Mouse (Mus musculus) fat pad, adult 2 months (tissue): ENCODE measurements around the gene 2410015M20Rik.
"Not testable (repeated sequence)": the region's sequence is repeated elsewhere in the genome, so short reads cannot be mapped to it uniquely, and the experiment has no call there.

Experiments
- DNase-seq: peaks from one replicate; pipeline ENCODE4 v3.0.0-alpha.2; 2011; ENCODE audit warnings: low read depth, low spot score; ENCODE audit errors: extremely low read depth

Gene 2410015M20Rik

GRCm38 (mm10) chr17:56613893-56614292, 4.3 kb upstream of the 2410015M20Rik start:
- not testable (repeated sequence) for DNase-seq

- DNase-seq: no peak
Observed at GRCm38 (mm10) chr17:56613236-56613844, 3.8 kb upstream of the 2410015M20Rik start, which contains the start of gene Rpl36. Gene Rpl36 (plus strand): TSS chr17:56613416.

- DNase-seq: not testable (repeated sequence)
Observed at GRCm38 (mm10) chr17:56612565-56612939, 3.0 kb upstream of the 2410015M20Rik start.

- DNase-seq: no peak
Observed at GRCm38 (mm10) chr17:56611861-56612564, 2.4 kb upstream of the 2410015M20Rik start.

GRCm38 (mm10) chr17:56611323-56611722, 1.8 kb upstream of the 2410015M20Rik start:
- no peak for DNase-seq

- DNase-seq: no peak
Observed at GRCm38 (mm10) chr17:56608699-56609098, 872 bp downstream of the 2410015M20Rik start.

GRCm38 (mm10) chr17:56607521-56608062, 2.0 kb downstream of the 2410015M20Rik start:
- DNase-seq: no peak

- no peak for DNase-seq
Observed at GRCm38 (mm10) chr17:56605431-56605830, 4.1 kb downstream of the 2410015M20Rik start.

- no peak for DNase-seq
Observed at GRCm38 (mm10) chr17:56604422-56604821, 5.1 kb downstream of the 2410015M20Rik start.

GRCm38 (mm10) chr17:56604070-56604380, 5.5 kb downstream of the 2410015M20Rik start:
- no peak for DNase-seq

- DNase-seq: no peak
Observed at GRCm38 (mm10) chr17:56603186-56604069, 6.1 kb downstream of the 2410015M20Rik start.

- DNase-seq: no peak
Observed at GRCm38 (mm10) chr17:56593527-56594271, 15.9 kb downstream of the 2410015M20Rik start.

GRCm38 (mm10) chr17:56592553-56592952, 17.0 kb downstream of the 2410015M20Rik start:
- no peak for DNase-seq

GRCm38 (mm10) chr17:56588921-56589320, 20.6 kb downstream of the 2410015M20Rik start:
- no peak for DNase-seq

- DNase-seq: no peak
Observed at GRCm38 (mm10) chr17:56587773-56588172, 21.8 kb downstream of the 2410015M20Rik start.

GRCm38 (mm10) chr17:56585171-56585821, 24.3 kb downstream of the 2410015M20Rik start:
- DNase-seq: no peak

- peak; percentile 59 for DNase-seq
Observed at GRCm38 (mm10) chr17:56584257-56585130, 25.1 kb downstream of the 2410015M20Rik start, which contains the start of the genes Safb2 and Safb. Gene Safb2 (minus strand): TSS chr17:56584585. Gene Safb (plus strand): TSS chr17:56584825.

- no peak for DNase-seq
Observed at GRCm38 (mm10) chr17:56583611-56584256, 25.8 kb downstream of the 2410015M20Rik start.

- DNase-seq: no peak
Observed at GRCm38 (mm10) chr17:56583071-56583470, 26.5 kb downstream of the 2410015M20Rik start.
